Mouse (Mus musculus) midbrain, embryonic 14.5 days (tissue): Measurements from ENCODE around the gene Tmem63a. TPM values are rescaled to one million over a fixed set of nuclear protein-coding genes. Genes with fewer than 3 reads are reported as not detected.
A peak's percentile ranks its signal among the peaks of the same experiment; 100 is the strongest.

Experiments used
- ATAC-seq: fragments of 200-750 bp; cut with Nextera tagmentation; 2 replicates; pipeline ENCODE4 v1.8.0; 2017; ENCODE audit warnings: moderate number of reproducible peaks, moderate library complexity; ENCODE audit not compliant: low FRiP score, low TSS enrichment
- DNase-seq: peaks from one replicate; pipeline ENCODE4 v3.0.0-alpha.2; 2015
- H3K27ac ChIP-seq: fragments of 300-500 bp; sonication (generic); replicated peaks from 2 replicates; pipeline ENCODE4 v1.5.1; 2014; ENCODE audit warnings: mild to moderate bottlenecking, low read depth, low read length, moderate library complexity
- H3K27me3 ChIP-seq: fragments of 300-500 bp; sonication (generic); 2 replicates; pipeline ENCODE4 v1.6.1; 2014; ENCODE audit warnings: low read length, control low read depth, mixed read lengths; ENCODE audit not compliant: control insufficient read depth, insufficient read depth
- H3K36me3 ChIP-seq: fragments of 300-500 bp; sonication (generic); 2 replicates; pipeline ENCODE4 v1.6.1; 2014; ENCODE audit warnings: low read length, control low read depth; ENCODE audit not compliant: control insufficient read depth, insufficient read depth
- H3K4me1 ChIP-seq: fragments of 300-500 bp; sonication (generic); 2 replicates; pipeline ENCODE4 v1.6.1; 2014; ENCODE audit warnings: mild to moderate bottlenecking, antibody characterized with exemption, low read length, control low read depth; ENCODE audit not compliant: control insufficient read depth, insufficient read depth
- H3K4me2 ChIP-seq: fragments of 300-500 bp; sonication (generic); 2 replicates; pipeline ENCODE4 v1.6.1; 2014; ENCODE audit warnings: mild to moderate bottlenecking, low read length, moderate library complexity
- H3K4me3 ChIP-seq: fragments of 300-500 bp; sonication (generic); replicated peaks from 2 replicates; pipeline ENCODE4 v1.5.1; 2014; ENCODE audit warnings: low read depth, low read length
- H3K9ac ChIP-seq: fragments of 300-500 bp; sonication (generic); replicated peaks from 2 replicates; pipeline ENCODE4 v1.6.1; 2014; ENCODE audit warnings: mild to moderate bottlenecking, low read length, moderate library complexity
- H3K9me3 ChIP-seq: fragments of 300-500 bp; sonication (generic); 2 replicates; pipeline ENCODE4 v1.6.1; 2016; ENCODE audit warnings: low read length, control low read depth, mixed read lengths; ENCODE audit not compliant: control insufficient read depth
- WGBS: fragments of 180-500 bp; shearing (Covaris S2); extraction: QIAGEN DNeasy Blood & Tissue Kit; methylation state at CpG from one replicate; pipeline ENCODE4 v1.1.7; 2014; 5-methylcytosine and 5-hydroxymethylcytosine counted together
- polyA plus RNA-seq: library from polyadenylated mRNA; unstranded; fragments of >200 nt; fragmentation: Nextera tagmentation; extraction: Ambion mirVana; gene quantifications from 2 replicates; pipeline ENCODE4 v1.2.1, GENCODE M21; 2014

The Tmem63a gene
- polyA plus RNA-seq, 1 experiment from 2014 or later = 1.2 TPM

GRCm38 (mm10) chr1:181014731-181015500, 72.8 kb downstream of the Tmem63a start:
- DNase-seq = no peak
- Histone ChIP-seq H3K4me2 (no peak overlapping the region), H3K4me3 (no peak overlapping the region), H3K36me3 (no peaks in the 10 kb centered on the region), H3K9me3 (no peaks in the 10 kb centered on the region), H3K27ac (no peak overlapping the region), H3K4me1 (0 out of 2 replicates have a peak, but pooled peaks cover 9% of the 10 kb centered on the region), H3K27me3 (no peaks in the 10 kb centered on the region), H3K9ac (no peak overlapping the region)
- no peak for ATAC-seq
- 77% methylated on average over 6 of the region's 6 CpGs for WGBS

- Histone ChIP-seq H3K27me3 (no peaks in the 10 kb centered on the region), H3K4me1 (0 out of 2 replicates have a peak, but pooled peaks cover 9% of the 10 kb centered on the region), H3K27ac (no peak overlapping the region), H3K9me3 (no peaks in the 10 kb centered on the region), H3K36me3 (no peaks in the 10 kb centered on the region), H3K4me3 (no peak overlapping the region), H3K9ac (no peak overlapping the region), H3K4me2 (no peak overlapping the region)
- ATAC-seq (no peak), DNase-seq (no peak)
Measured at GRCm38 (mm10) chr1:181015558-181015957, 73.4 kb downstream of the Tmem63a start.

GRCm38 (mm10) chr1:181016045-181016444, 73.9 kb downstream of the Tmem63a start:
- H3K27me3 ChIP-seq = no peaks in the 10 kb centered on the region
- DNase-seq (no peak), ATAC-seq (0 out of 2 replicates have a peak, but pooled peaks have one; percentile 27)
- H3K9me3 ChIP-seq = no peaks in the 10 kb centered on the region
- no peaks in the 10 kb centered on the region for H3K36me3 ChIP-seq
- H3K4me2 ChIP-seq = peak overlapping the region; percentile 98
- no peak overlapping the region for H3K4me3 ChIP-seq
- no peak overlapping the region; the same call in 1 of the 2 replicates for H3K9ac ChIP-seq
- H3K27ac ChIP-seq = no peak overlapping the region
- H3K4me1 ChIP-seq = 0 out of 2 replicates have a peak, but pooled peaks cover 9% of the 10 kb centered on the region
- 76% methylated on average over 4 of the region's 4 CpGs for WGBS

- ATAC-seq (peak; percentile 72), DNase-seq (peak; percentile 75)
- no peaks in the 10 kb centered on the region for H3K36me3 ChIP-seq
- peak overlapping the region; percentile 98 for H3K4me2 ChIP-seq
- 0 out of 2 replicates have a peak, but pooled peaks cover 9% of the 10 kb centered on the region for H3K4me1 ChIP-seq
- no peaks in the 10 kb centered on the region for H3K9me3 ChIP-seq
- 3% methylated on average over 21 of the region's 21 CpGs for WGBS
- no peaks in the 10 kb centered on the region for H3K27me3 ChIP-seq
- peak overlapping the region; percentile 40 for H3K9ac ChIP-seq
- H3K27ac ChIP-seq = no peak overlapping the region
- peak overlapping the region; percentile 45 for H3K4me3 ChIP-seq
Measured at GRCm38 (mm10) chr1:181016532-181017131, 74.5 kb downstream of the Tmem63a start.

- Histone ChIP-seq H3K9ac (peak overlapping the region; percentile 40), H3K9me3 (no peaks in the 10 kb centered on the region), H3K4me3 (peak overlapping the region; percentile 45), H3K27ac (no peak overlapping the region), H3K36me3 (no peaks in the 10 kb centered on the region), H3K4me1 (0 out of 2 replicates have a peak, but pooled peaks cover 9% of the 10 kb centered on the region), H3K4me2 (peak overlapping the region; percentile 98), H3K27me3 (no peaks in the 10 kb centered on the region)
- under 1% methylated on average over 22 of the region's 22 CpGs for WGBS
- DNase-seq (peak; percentile 80), ATAC-seq (peak; percentile 86)
Measured at GRCm38 (mm10) chr1:181017212-181017711, 75.1 kb downstream of the Tmem63a start.

GRCm38 (mm10) chr1:181017890-181018420, 75.8 kb downstream of the Tmem63a start:
- Histone ChIP-seq H3K27me3 (no peaks in the 10 kb centered on the region), H3K9me3 (no peaks in the 10 kb centered on the region), H3K4me2 (peak overlapping the region; percentile 98), H3K9ac (no peak overlapping the region), H3K27ac (no peak overlapping the region), H3K4me3 (no peak overlapping the region), H3K4me1 (0 out of 2 replicates have a peak, but pooled peaks cover 9% of the 10 kb centered on the region), H3K36me3 (no peaks in the 10 kb centered on the region)
- WGBS = 74% methylated on average over 13 of the region's 13 CpGs
- no peak for ATAC-seq
- DNase-seq = no peak

- DNase-seq = no peak
- WGBS = 56% methylated on average over 5 of the region's 5 CpGs
- no peak within 1 kb of the TSS for H3K9ac ChIP-seq
- H3K36me3 ChIP-seq = no peaks in the 10 kb centered on the region
- ATAC-seq = no peak
- no peaks in the 10 kb centered on the region for H3K27me3 ChIP-seq
- 0 out of 2 replicates have a peak, but pooled peaks cover 8% of the 10 kb centered on the region for H3K4me1 ChIP-seq
- H3K27ac ChIP-seq = no peak within 1 kb of the TSS
- no peaks in the 10 kb centered on the region for H3K9me3 ChIP-seq
- no peak within 1 kb of the TSS for H3K4me2 ChIP-seq
- H3K4me3 ChIP-seq = no peak within 1 kb of the TSS
Measured at GRCm38 (mm10) chr1:181020756-181021487, 78.8 kb downstream of the Tmem63a start, which contains the start of gene Ephx1. Ephx1 (minus strand) TSS chr1:181020904.

- WGBS = 63% methylated on average over 7 of the region's 7 CpGs
- no peak overlapping the region for H3K4me2 ChIP-seq
- H3K4me3 ChIP-seq = no peak overlapping the region
- no peak for ATAC-seq
- no peaks in the 10 kb centered on the region for H3K9me3 ChIP-seq
- no peak overlapping the region for H3K9ac ChIP-seq
- 0 out of 2 replicates have a peak, but pooled peaks cover 2% of the 10 kb centered on the region for H3K4me1 ChIP-seq
- no peak overlapping the region for H3K27ac ChIP-seq
- H3K27me3 ChIP-seq = no peaks in the 10 kb centered on the region
- DNase-seq = no peak
- no peaks in the 10 kb centered on the region for H3K36me3 ChIP-seq
Measured at GRCm38 (mm10) chr1:181021488-181021865, 79.3 kb downstream of the Tmem63a start.
